ENCODE assay signal across 16 mouse cellular contexts in the genomic region with DNA sequence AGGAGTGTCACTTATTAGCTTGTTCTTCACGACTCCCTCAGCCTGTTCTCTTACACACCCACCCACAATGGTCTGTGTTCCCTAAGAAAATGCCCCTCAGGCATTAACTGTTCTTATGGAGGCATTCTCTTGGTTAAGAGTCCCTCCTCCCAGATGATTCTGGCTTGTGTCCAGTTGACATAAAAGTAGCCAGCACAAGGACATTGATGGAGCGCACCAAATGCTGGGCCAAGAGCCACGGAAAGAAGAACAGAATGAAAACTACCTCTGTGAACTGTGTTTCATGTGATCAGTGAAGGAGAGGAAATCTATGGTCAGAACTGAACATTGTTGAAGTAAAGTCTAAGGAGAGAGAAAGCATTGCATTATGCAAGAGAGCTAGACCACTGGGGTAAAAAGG.
"Had no signal": no experiment of that assay in that cellular context is flagged by ENCODE, and none has a peak within 500 bp of the region (broad histone marks: within the 10 kb centered on the region; RNA-seq: fewer than 3 reads in every experiment).

No protein-coding gene starts in this region.

- H3K4me3 ChIP-seq: layer of hippocampus, adult 2 months; limb, embryonic 12.5 days; midbrain, embryonic 10.5 days; midbrain, embryonic 15.5 days; neural tube, embryonic 13.5 days; stomach, embryonic 15.5 days had no signal

- DNase-seq: kidney, postnatal 10 days; kidney, postnatal 4 days; liver; lung, adult 18-20 months; lung, postnatal 4 days; retina, postnatal 1 day; right cerebral cortex, postnatal 4 days; thymus, postnatal 4 days had no signal

- H3K36me3 ChIP-seq: limb, embryonic 12.5 days; midbrain, embryonic 10.5 days; midbrain, embryonic 15.5 days; neural tube, embryonic 13.5 days; stomach, embryonic 15.5 days had no signal

- H3K4me2 ChIP-seq: limb, embryonic 12.5 days; midbrain, embryonic 15.5 days; neural tube, embryonic 13.5 days; stomach, embryonic 15.5 days had no signal

- H3K4me1 ChIP-seq: midbrain, embryonic 15.5 days; neural tube, embryonic 13.5 days; stomach, embryonic 15.5 days had no signal

- H3K27me3 ChIP-seq: limb, embryonic 12.5 days; midbrain, embryonic 15.5 days; neural tube, embryonic 13.5 days; stomach, embryonic 15.5 days had no signal

- H3K9me3 ChIP-seq: limb, embryonic 12.5 days; midbrain, embryonic 10.5 days; midbrain, embryonic 15.5 days; neural tube, embryonic 13.5 days; stomach, embryonic 15.5 days had no signal

- H3K9ac ChIP-seq: limb, embryonic 12.5 days; liver, embryonic 14.5 days; midbrain, embryonic 15.5 days; neural tube, embryonic 13.5 days; stomach, embryonic 15.5 days had no signal

- H3K27ac ChIP-seq: layer of hippocampus, adult 2 months; limb, embryonic 12.5 days; liver, embryonic 14.5 days; midbrain, embryonic 10.5 days; midbrain, embryonic 15.5 days; neural tube, embryonic 13.5 days; stomach, embryonic 15.5 days had no signal

- ATAC-seq: lung, postnatal 0 days; midbrain, embryonic 15.5 days had no signal
